Mouse (Mus musculus) right cerebral cortex, adult 2 months (tissue): ENCODE results near the gene Trat1.

Source experiments
- DNase-seq, 2 experiments: peaks; one replicate each; pipeline ENCODE4 v3.0.0; 2021 to 2022; ENCODE audit warnings: low spot score in 2 of 2

The Trat1 gene

GRCm38 (mm10) chr16:48771971-48772445 is at the start of gene Trat1:
Gene Trat1, minus strand, starts transcription at chr16:48772021.
- no peak for DNase-seq

- no peak for DNase-seq
Observed at GRCm38 (mm10) chr16:48818524-48818923, 46.7 kb upstream of the Trat1 start.

GRCm38 (mm10) chr16:48816695-48817094 is 44.9 kb upstream of the Trat1 start, which contains the start of gene Retnlb:
Gene Retnlb, plus strand, starts transcription at chr16:48816856.
- no peak for DNase-seq

- no peak for DNase-seq
Observed at GRCm38 (mm10) chr16:48811881-48812436, 40.1 kb upstream of the Trat1 start.

- no peak for DNase-seq
Observed at GRCm38 (mm10) chr16:48809374-48809773, 37.6 kb upstream of the Trat1 start.

- no peak for DNase-seq
Observed at GRCm38 (mm10) chr16:48806521-48806920, 34.7 kb upstream of the Trat1 start.

GRCm38 (mm10) chr16:48805412-48805811 is 33.6 kb upstream of the Trat1 start:
- DNase-seq = no peak

- DNase-seq = no peak
Observed at GRCm38 (mm10) chr16:48800906-48801305, 29.1 kb upstream of the Trat1 start.

GRCm38 (mm10) chr16:48799470-48799869 is 27.6 kb upstream of the Trat1 start:
- DNase-seq = no peak

- no peak for DNase-seq
Observed at GRCm38 (mm10) chr16:48798285-48798684, 26.5 kb upstream of the Trat1 start.

- no peak for DNase-seq
Observed at GRCm38 (mm10) chr16:48788704-48789185, 16.9 kb upstream of the Trat1 start.

- no peak for DNase-seq
Observed at GRCm38 (mm10) chr16:48786258-48786657, 14.4 kb upstream of the Trat1 start.

- DNase-seq = no peak
Observed at GRCm38 (mm10) chr16:48777254-48777653, 5.4 kb upstream of the Trat1 start.

GRCm38 (mm10) chr16:48769183-48769582 is 2.6 kb downstream of the Trat1 start:
- DNase-seq = no peak

GRCm38 (mm10) chr16:48760643-48761481 is 11.0 kb downstream of the Trat1 start:
- DNase-seq = no peak

- peak; percentile 3 to 13 for DNase-seq
Observed at GRCm38 (mm10) chr16:48750145-48750827, 21.5 kb downstream of the Trat1 start.

- DNase-seq = no peak
Observed at GRCm38 (mm10) chr16:48745418-48745817, 26.4 kb downstream of the Trat1 start.

- DNase-seq = no peak
Observed at GRCm38 (mm10) chr16:48745011-48745410, 26.8 kb downstream of the Trat1 start.

GRCm38 (mm10) chr16:48741549-48741948 is 30.3 kb downstream of the Trat1 start:
- no peak for DNase-seq

GRCm38 (mm10) chr16:48739974-48740373 is 31.8 kb downstream of the Trat1 start:
- no peak for DNase-seq

GRCm38 (mm10) chr16:48738429-48738828 is 33.4 kb downstream of the Trat1 start:
- no peak for DNase-seq

GRCm38 (mm10) chr16:48736890-48737289 is 34.9 kb downstream of the Trat1 start:
- no peak for DNase-seq
